Mouse (Mus musculus) skeletal muscle tissue, postnatal 0 days (tissue): Measurements from ENCODE around the gene Sec31b. TPM values are rescaled to one million over a fixed set of nuclear protein-coding genes. Genes with fewer than 3 reads are reported as not detected.

ENCODE experiments used
- polyA plus RNA-seq: library from polyadenylated mRNA; unstranded; fragments of >200 nt; fragmentation: Nextera tagmentation; extraction: Ambion mirVana; gene quantifications from 2 replicates; pipeline ENCODE4 v1.2.1, GENCODE M21; 2015

Gene Sec31b
- 1.4 and 1.5 TPM in 2 replicates for polyA plus RNA-seq

GRCm38 (mm10) chr19:44545321-44546041 is at the start of gene Sec31b:
Gene Sec31b, minus strand, starts transcription at chr19:44545864.

GRCm38 (mm10) chr19:44562652-44563206 is 17.1 kb upstream of the Sec31b start, which contains the start of gene Hif1an:
Gene Hif1an, plus strand, starts transcription at chr19:44562850.

GRCm38 (mm10) chr19:44554861-44555590 is 9.4 kb upstream of the Sec31b start, which contains the start of gene Ndufb8:
Gene Ndufb8, minus strand, starts transcription at chr19:44555440.

GRCm38 (mm10) chr19:44552731-44553130 is 7.1 kb upstream of the Sec31b start, which contains the start of gene Gm20538:
Gene Gm20538, minus strand, starts transcription at chr19:44552831.

GRCm38 (mm10) chr19:44493128-44493527 is 52.5 kb downstream of the Sec31b start, which contains the start of gene Wnt8b:
Gene Wnt8b, plus strand, starts transcription at chr19:44493472.

Other genes with a start within 250 kb of the Sec31b start
- 0.05 and 0.26 TPM in 2 replicates for gene Scd4, start 212.8 kb downstream of the Sec31b start, polyA plus RNA-seq
- 3.4 and 120 TPM in 2 replicates for gene Scd1, start 138.0 kb downstream of the Sec31b start, polyA plus RNA-seq
- gene Wnt8b, start 52.4 kb downstream of the Sec31b start, polyA plus RNA-seq, result not detected in 2 replicates
- not detected in 2 replicates for gene Gm20538, start 7.0 kb upstream of the Sec31b start, polyA plus RNA-seq
- 936 and 1,033 TPM in 2 replicates for gene Ndufb8, start 9.6 kb upstream of the Sec31b start, polyA plus RNA-seq
- gene Hif1an, start 17.0 kb upstream of the Sec31b start, polyA plus RNA-seq, result 41.6 and 54.8 TPM in 2 replicates
- not detected in 2 replicates for gene Pax2, start 210.2 kb upstream of the Sec31b start, polyA plus RNA-seq